Mouse (Mus musculus) brain, adult 2 months (tissue): ENCODE measurements around the gene Ocm.
"Not testable (repeated sequence)": the region's sequence is repeated elsewhere in the genome, so short reads cannot be mapped to it uniquely, and the experiment has no call there.

Source experiments
- DNase-seq: peaks from one replicate; pipeline ENCODE4 v3.0.0; 2011; ENCODE audit warnings: low read depth, low spot score

Gene Ocm

DNA sequence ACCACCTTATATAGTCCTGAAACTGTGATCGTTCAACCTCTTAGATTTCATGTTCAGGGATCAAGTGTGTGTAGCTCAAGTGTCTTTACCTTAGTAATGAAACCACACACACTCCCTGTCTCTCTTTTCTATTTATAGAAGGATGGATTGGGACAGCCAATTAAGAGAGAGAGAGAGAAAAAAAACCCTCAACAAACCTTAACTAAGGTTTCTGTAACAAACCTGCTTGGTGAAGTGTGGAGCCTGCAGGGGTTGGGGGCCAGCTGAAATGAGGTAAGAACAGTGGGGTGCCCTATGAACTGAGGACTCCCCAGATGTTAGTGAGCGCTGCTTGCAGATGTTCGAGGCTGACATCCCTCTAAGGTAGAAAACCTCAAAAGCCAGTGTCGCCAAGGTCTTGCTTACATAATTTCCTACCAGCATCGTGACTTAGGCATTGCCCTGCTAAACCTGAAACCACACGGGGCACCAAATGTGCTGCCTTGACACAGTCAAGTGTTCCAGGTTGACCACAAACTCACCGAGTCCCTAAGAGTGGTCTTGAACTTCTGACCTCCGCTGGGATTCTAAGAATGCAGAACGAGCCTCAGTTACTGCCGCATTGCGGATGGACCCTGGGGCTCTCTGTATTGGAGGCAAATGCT, at the start of gene Ocm:
Gene Ocm, minus strand, starts transcription at position 51 of the 644 bp plus-strand sequence.
- no peak for DNase-seq

DNA sequence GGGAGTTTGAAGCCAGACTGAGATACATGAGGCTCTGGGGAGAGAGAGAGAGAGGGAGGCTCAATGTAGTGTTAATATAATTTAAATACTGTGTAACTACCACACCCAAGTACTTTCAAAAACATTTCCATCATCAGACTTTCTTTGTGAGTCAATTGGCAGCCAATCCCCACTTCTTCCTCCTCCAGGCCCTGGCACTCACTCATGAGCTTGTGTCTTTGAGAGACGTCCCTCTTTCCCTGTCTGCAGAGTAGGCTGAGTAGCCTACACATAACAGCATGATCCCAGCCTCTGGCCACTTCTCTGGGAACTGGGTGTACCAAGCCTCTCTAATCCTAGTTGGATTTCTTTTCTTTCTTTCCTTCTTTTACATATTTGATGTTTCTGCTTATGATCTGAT, 44.8 kb upstream of the Ocm start:
- DNase-seq, result peak; percentile 70

DNA sequence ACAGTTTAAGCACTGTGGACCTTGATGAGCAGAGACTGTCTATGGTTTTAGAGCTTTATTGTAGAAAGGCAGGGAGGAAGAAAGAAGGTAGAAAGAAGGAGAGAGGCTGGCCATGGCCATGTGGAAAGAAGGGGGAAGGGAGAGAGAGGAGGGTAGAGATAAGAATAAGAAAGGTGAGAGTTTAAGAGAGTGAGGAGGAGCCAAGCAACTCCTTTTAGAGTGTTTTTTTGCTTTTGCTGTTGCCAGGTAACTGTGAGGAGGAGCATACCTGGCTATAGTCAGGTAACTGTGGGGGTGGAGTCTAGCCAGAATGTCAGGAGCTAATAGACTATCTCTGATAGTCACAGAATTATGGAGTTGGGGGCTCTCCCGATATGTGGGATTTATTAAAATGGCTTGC, 43.6 kb upstream of the Ocm start:
- no peak for DNase-seq

DNA sequence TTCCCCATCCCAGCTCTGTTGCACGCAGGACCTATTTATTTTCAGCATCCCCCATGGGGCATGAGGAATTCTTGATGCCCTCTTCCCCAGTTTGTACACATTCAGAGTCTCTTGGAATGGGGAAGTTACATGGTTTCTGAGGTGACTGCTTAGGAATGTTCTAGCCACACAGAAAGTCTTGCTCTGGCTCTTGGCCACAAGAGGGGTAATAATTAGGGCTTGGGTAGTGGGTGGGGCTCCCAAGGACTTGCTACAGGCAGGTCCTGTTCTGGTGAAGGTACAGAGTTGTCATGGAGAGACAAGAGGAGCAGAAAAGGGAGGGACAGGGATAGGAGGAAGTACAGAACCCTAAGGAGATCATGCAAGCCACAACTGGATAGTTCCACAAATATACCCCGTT, 39.6 kb upstream of the Ocm start:
- no peak for DNase-seq

GRCm38 (mm10) chr5:144064093-144064492, 37.6 kb upstream of the Ocm start:
- peak; percentile 20 for DNase-seq

- no peak for DNase-seq
Observed at GRCm38 (mm10) chr5:144054340-144054739, 27.9 kb upstream of the Ocm start.

DNA sequence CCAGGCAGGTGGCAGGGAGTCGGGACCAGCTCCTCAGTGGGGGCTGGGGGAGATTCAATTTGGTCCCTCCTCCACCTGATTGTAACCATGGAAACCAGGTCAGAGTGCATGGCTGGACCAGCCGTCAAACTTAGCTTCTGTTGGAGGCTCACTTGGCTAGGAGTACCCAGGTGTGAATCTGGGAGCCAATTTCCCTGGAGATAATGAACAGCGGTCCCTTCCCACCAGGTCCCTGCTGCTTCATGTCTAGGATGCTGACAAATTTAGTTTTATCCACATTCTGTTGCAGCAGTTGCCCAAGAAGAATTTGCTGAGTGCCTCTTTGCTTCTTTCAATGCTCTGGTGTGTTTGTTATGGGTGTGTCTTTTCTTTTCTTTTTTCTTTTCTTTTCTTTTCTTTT, 27.0 kb upstream of the Ocm start:
- peak; percentile 53 for DNase-seq

DNA sequence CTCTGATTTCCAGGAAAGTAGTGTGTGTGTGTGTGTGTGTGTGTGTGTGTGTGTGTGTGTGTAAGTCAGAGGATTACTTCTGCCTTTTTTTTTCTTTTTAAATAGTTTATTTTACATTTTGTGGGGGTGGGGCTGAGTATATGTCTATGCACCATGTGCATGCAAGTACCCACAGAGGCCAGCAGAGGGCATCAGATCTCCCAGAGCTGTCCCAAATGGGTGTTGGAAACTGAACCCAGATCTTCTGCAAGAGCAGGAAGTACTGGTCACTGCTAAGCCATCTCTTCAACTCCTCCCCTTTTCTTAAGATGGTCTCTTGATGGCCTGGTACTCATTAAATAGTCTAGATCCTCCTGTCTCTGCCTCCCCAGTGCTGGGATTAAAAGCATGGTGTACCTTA, 24.8 kb upstream of the Ocm start:
- no peak for DNase-seq

- DNase-seq, result peak; percentile 69
Observed at GRCm38 (mm10) chr5:144049881-144050280, 23.4 kb upstream of the Ocm start.

DNA sequence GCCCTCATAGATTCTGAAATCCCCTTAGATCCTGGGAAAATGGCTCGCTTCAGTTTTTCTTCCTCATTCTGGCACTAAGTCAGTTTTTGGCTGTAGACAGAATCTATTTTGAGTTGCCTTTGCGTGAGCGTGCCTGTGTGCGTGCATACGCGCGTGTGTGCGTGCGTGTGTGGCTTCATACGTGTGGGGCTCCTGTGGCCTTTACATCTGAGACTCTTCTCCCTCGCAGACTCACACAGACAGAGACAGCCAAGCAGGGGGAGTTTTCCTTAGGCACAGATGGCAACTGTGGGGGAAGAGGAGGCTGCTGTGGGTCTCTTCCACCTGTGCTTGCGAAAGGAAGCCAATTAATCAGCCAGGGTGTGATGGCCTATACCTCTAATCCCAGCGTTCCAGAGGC, 20.9 kb upstream of the Ocm start:
- peak; percentile 86 for DNase-seq

DNA sequence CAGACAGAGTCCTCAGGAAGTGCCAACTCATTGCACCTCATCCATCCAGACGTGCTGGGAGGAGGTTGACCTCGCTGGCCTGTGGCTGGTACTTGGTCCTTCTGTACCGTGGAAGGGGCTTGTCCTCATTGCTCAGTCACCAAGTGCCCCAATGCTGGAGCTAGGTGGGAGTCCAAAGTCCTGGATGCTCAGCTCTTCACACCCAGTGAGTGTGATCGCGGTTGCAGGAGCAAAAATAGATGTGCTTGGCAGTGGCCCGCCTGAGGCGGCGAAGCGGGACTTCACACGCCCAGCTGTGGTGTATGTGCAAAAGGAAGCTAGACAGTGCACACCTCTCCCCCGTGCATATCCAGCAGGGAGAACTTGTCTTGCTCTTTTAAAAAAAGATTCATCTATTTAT, 16.7 kb upstream of the Ocm start:
- DNase-seq, result peak; percentile 72

DNA sequence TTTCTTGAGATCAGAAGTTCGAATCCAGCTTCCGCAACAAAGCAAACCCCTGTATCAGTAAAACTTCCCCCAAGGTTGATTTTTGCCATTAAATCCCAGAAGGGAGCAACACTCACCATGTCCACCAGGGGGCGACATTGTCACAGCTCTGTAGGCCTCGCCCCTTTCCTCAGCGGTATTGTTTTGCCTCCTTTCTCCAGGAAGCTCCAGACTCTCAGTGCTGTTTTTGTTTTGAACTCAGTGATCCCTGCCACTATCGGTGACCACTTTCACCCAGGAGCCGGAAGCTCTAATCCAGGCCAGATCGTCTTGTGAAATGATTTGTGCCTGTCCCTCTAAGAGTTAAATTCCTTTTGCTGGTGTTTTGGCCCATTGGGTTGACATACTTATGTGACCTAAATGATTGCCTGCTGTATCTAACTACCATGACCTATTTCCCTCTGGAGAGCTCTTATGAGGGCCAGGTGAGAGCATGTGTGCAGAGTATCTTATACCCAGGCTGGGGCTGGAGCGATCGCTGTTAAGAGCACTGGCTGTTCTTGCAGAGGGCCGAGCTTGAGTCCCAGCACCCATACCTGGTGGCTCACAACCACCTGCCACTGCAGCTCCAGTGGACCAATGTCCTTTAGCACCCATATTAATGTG, 14.4 kb upstream of the Ocm start:
- peak; percentile 80 for DNase-seq

DNA sequence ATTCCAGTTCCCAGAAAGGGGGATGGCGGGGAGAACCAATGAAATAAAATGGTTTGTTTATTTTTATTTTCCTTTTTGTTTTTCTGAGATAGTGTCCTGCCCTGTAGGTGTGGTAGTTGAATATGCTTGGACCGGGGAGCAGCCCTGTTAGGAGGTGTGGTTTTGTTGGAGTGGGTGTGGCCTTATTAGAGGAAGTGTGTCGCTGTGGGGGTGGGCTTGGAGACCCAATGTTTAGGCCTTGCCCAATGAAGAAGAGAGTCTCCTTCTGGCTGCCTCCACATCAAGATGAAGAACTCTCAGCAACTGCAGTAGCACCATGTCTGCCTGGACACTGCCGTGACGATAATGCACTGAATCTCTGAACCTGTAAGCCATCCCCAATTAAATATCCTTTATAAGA, 13.4 kb upstream of the Ocm start:
- no peak for DNase-seq

GRCm38 (mm10) chr5:144039156-144039675, 12.7 kb upstream of the Ocm start:
- DNase-seq, result no peak

- peak; percentile 58 for DNase-seq
Observed at GRCm38 (mm10) chr5:144036952-144037351, 10.5 kb upstream of the Ocm start.

GRCm38 (mm10) chr5:144034567-144034966, 8.1 kb upstream of the Ocm start:
- peak; percentile 80 for DNase-seq

GRCm38 (mm10) chr5:144032491-144032890, 6.0 kb upstream of the Ocm start:
- no peak for DNase-seq

- DNase-seq, result no peak
Observed at GRCm38 (mm10) chr5:144015845-144016244, 10.6 kb downstream of the Ocm start.

DNA sequence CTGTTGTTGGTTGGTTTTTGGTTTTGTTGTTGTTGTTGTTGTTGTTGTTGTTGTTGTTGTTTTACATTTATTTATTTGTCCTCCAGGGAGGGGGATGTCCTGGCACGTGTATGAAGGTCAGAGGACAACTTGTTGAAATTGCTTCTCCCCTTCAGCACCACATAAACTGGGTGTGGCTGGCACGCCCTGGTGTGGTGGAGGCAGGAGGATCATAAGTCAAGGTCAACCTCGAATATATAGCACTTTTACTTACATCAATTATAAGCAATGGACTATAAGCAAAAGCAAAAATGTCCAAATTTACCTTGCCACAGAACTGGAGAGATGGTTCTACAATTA, 11.2 kb downstream of the Ocm start:
- DNase-seq, result no peak

GRCm38 (mm10) chr5:144014551-144015311, 11.7 kb downstream of the Ocm start, which contains the start of gene Ccz1:
Gene Ccz1, minus strand, starts transcription at chr5:144014877.
- peak; percentile 95 for DNase-seq

DNA sequence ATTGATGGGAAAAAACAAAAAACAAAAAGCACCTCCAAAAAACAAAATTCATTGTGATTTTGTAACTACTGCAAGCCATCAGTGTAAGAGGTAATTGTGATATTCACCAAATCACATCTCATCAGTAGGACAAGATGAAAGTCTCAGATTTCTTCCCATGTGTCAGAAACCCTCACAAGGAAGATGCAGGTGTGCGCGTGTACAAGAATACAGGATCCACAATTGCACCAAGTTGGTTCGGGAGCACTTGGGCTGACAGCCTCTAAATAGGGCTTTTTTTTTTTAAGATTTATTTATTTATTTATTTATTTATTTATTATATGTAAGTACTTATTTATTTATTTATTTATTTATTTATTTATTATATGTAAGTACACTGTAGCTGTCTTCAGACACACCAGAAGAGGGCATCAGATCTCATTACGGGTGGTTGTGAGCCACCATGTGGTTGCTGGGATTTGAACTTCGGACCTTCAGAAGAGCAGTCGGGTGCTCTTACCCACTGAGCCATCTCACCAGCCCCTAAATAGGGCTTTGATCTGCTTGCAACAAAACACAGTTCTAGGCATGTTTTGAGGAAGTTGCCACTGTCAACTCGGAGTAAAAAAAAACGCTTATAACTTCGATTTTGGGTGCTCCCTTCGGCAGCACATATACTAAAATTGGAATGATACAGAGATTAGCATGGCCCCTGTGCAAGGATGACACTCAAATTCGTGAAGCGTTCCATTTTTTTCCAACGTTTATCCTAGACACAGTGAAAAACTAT, 12.9 kb downstream of the Ocm start:
- DNase-seq, result not testable (repeated sequence)
